Mouse (Mus musculus) cortical plate, adult 2 months (tissue): ENCODE results near the gene Omp. TPM values are rescaled to one million over a fixed set of nuclear protein-coding genes. Genes with fewer than 3 reads are reported as not detected.

Source experiments
- H3K27ac ChIP-seq: fragments of 200-500 bp; 2 replicates; pipeline ENCODE4 v1.5.1; 2012; ENCODE audit warnings: low read length, control low read depth, inconsistent platforms; ENCODE audit not compliant: insufficient read depth
- H3K4me1 ChIP-seq: fragments of 200-500 bp; 2 replicates; pipeline ENCODE4 v1.6.1; 2011; ENCODE audit warnings: low read length; ENCODE audit not compliant: control insufficient read depth, insufficient read depth
- H3K4me3 ChIP-seq: fragments of 200-500 bp; 2 replicates; pipeline ENCODE4 v1.5.1; 2011; ENCODE audit warnings: mild to moderate bottlenecking, low read length, control low read depth; ENCODE audit not compliant: insufficient read depth
- CTCF ChIP-seq: fragments of 200-500 bp; IDR thresholded peaks from 2 replicates; pipeline ENCODE4 v1.5.1; 2011; ENCODE audit warnings: mild to moderate bottlenecking, control low read depth, low read length; ENCODE audit not compliant: insufficient read depth; ENCODE audit errors: extremely low read depth
- POLR2A ChIP-seq: fragments of 200-500 bp; IDR thresholded peaks from 2 replicates; pipeline ENCODE4 v1.6.1; 2011; ENCODE audit warnings: mild to moderate bottlenecking, low read length, control low read depth; ENCODE audit not compliant: insufficient read depth; ENCODE audit errors: extremely low read depth
- polyA plus RNA-seq: library from polyadenylated mRNA; depleted of rRNA; stranded (reverse); fragments of >200 nt; gene quantifications from 2 replicates; pipeline ENCODE4 v1.2.3, GENCODE M21; 2012

Omp gene
- polyA plus RNA-seq, 1 experiment, result 0.33 TPM

GRCm38 (mm10) chr7:98142648-98143047 lies 2.7 kb downstream of the Omp start:
- Histone ChIP-seq H3K27ac (no peak overlapping the region), H3K4me3 (no peak overlapping the region), H3K4me1 (no peaks in the 10 kb centered on the region)
- TF ChIP-seq CTCF (no peak), POLR2A (no peak)

GRCm38 (mm10) chr7:98142247-98142646 lies 3.1 kb downstream of the Omp start:
- Histone ChIP-seq H3K27ac (no peak overlapping the region), H3K4me3 (no peak overlapping the region)
- no peak for TF ChIP-seq POLR2A
- no peak for TF ChIP-seq CTCF

GRCm38 (mm10) chr7:98141206-98141605 lies 4.1 kb downstream of the Omp start:
- TF ChIP-seq POLR2A, result no peak
- TF ChIP-seq CTCF, result no peak
- Histone ChIP-seq H3K4me3 (no peak overlapping the region), H3K4me1 (no peaks in the 10 kb centered on the region), H3K27ac (no peak overlapping the region)

More at GRCm38 (mm10) chr7:98142247-98142646, 3.1 kb downstream of the Omp start:
- no peaks in the 10 kb centered on the region for H3K4me1 ChIP-seq

GRCm38 (mm10) chr7:98140597-98140996 lies 4.7 kb downstream of the Omp start:
- H3K4me3 ChIP-seq, result no peak overlapping the region
- TF ChIP-seq CTCF (no peak), POLR2A (no peak)
- H3K4me1 ChIP-seq, result no peaks in the 10 kb centered on the region
- H3K27ac ChIP-seq, result no peak overlapping the region

- TF ChIP-seq CTCF, result no peak
- no peak for TF ChIP-seq POLR2A
- Histone ChIP-seq H3K4me1 (no peaks in the 10 kb centered on the region), H3K4me3 (no peak overlapping the region), H3K27ac (no peak overlapping the region)
Measured at GRCm38 (mm10) chr7:98139216-98139615, 6.1 kb downstream of the Omp start.

- Histone ChIP-seq H3K27ac (no peak overlapping the region), H3K4me3 (no peak overlapping the region), H3K4me1 (no peaks in the 10 kb centered on the region)
- TF ChIP-seq CTCF (no peak), POLR2A (no peak)
Measured at GRCm38 (mm10) chr7:98137995-98138394, 7.3 kb downstream of the Omp start.

GRCm38 (mm10) chr7:98137583-98137982 lies 7.7 kb downstream of the Omp start:
- H3K4me1 ChIP-seq, result no peaks in the 10 kb centered on the region
- no peak for TF ChIP-seq POLR2A
- TF ChIP-seq CTCF, result no peak
- H3K4me3 ChIP-seq, result no peak overlapping the region
- no peak overlapping the region for H3K27ac ChIP-seq

- Histone ChIP-seq H3K4me3 (no peak overlapping the region), H3K27ac (no peak overlapping the region), H3K4me1 (no peaks in the 10 kb centered on the region)
- TF ChIP-seq POLR2A, result no peak
Measured at GRCm38 (mm10) chr7:98131751-98132150, 13.6 kb downstream of the Omp start.

- Histone ChIP-seq H3K27ac (no peak overlapping the region), H3K4me1 (no peaks in the 10 kb centered on the region), H3K4me3 (no peak overlapping the region)
- TF ChIP-seq CTCF (peak; percentile 24; the same call in 1 of the 2 replicates), POLR2A (no peak)
Measured at GRCm38 (mm10) chr7:98125473-98125872, 19.8 kb downstream of the Omp start.

GRCm38 (mm10) chr7:98124701-98125100 lies 20.6 kb downstream of the Omp start:
- no peak overlapping the region for H3K4me3 ChIP-seq
- TF ChIP-seq POLR2A, result no peak
- no peak for TF ChIP-seq CTCF
- no peaks in the 10 kb centered on the region for H3K4me1 ChIP-seq
- H3K27ac ChIP-seq, result no peak overlapping the region
